Mouse (Mus musculus) lung, embryonic 14.5 days (tissue): ENCODE measurements at regions not wholly inside any gene's neighbourhood (a gene's known extent, or its start where the extent isn't known, plus 50 kb on each side); places are given as distances from the start of the nearest gene placed in this dataset.

ENCODE experiments used
- ATAC-seq: fragments of 200-750 bp; cut with Nextera tagmentation; 2 replicates; pipeline ENCODE4 v1.8.0; 2017; ENCODE audit warnings: mild to moderate bottlenecking, moderate TSS enrichment, moderate library complexity; ENCODE audit not compliant: insufficient read depth
- DNase-seq: peaks from one replicate; pipeline ENCODE4 v3.0.0-alpha.2; 2015
- H3K27ac ChIP-seq: fragments of 300-500 bp; sonication (generic); 2 replicates; pipeline ENCODE4 v1.5.1; 2014; ENCODE audit warnings: low read depth, mild to moderate bottlenecking, moderate library complexity
- H3K27me3 ChIP-seq: fragments of 300-500 bp; sonication (generic); 2 replicates; pipeline ENCODE4 v1.6.1; 2014; ENCODE audit warnings: low read length, control low read depth; ENCODE audit not compliant: insufficient read depth
- H3K36me3 ChIP-seq: fragments of 300-500 bp; sonication (generic); 2 replicates; pipeline ENCODE4 v1.6.1; 2014; ENCODE audit warnings: control low read depth; ENCODE audit not compliant: insufficient read depth
- H3K4me1 ChIP-seq: fragments of 300-500 bp; sonication (generic); 2 replicates; pipeline ENCODE4 v1.6.1; 2014; ENCODE audit warnings: antibody characterized with exemption, control low read depth; ENCODE audit not compliant: insufficient read depth
- H3K4me2 ChIP-seq: fragments of 300-500 bp; sonication (generic); 2 replicates; pipeline ENCODE4 v1.6.1; 2014; ENCODE audit warnings: mild to moderate bottlenecking
- H3K4me3 ChIP-seq: fragments of 300-500 bp; sonication (generic); 2 replicates; pipeline ENCODE4 v1.5.1; 2014; ENCODE audit warnings: low read depth, low read length
- H3K9ac ChIP-seq: fragments of 300-500 bp; sonication (generic); 2 replicates; pipeline ENCODE4 v1.6.1; 2014
- H3K9me3 ChIP-seq: fragments of 300-500 bp; sonication (generic); 2 replicates; pipeline ENCODE4 v1.6.1; 2016; ENCODE audit warnings: low read depth, low read length, control low read depth
- CTCF ChIP-seq: IDR thresholded peaks from 2 replicates; pipeline ENCODE4 v1.5.1; 2016; ENCODE audit warnings: antibody characterized with exemption, low read depth
- WGBS: fragments of 180-500 bp; shearing (Covaris S2); extraction: QIAGEN DNeasy Blood & Tissue Kit; methylation state at CpG from one replicate; pipeline ENCODE4 v1.1.7; 2014; 5-methylcytosine and 5-hydroxymethylcytosine counted together

DNA sequence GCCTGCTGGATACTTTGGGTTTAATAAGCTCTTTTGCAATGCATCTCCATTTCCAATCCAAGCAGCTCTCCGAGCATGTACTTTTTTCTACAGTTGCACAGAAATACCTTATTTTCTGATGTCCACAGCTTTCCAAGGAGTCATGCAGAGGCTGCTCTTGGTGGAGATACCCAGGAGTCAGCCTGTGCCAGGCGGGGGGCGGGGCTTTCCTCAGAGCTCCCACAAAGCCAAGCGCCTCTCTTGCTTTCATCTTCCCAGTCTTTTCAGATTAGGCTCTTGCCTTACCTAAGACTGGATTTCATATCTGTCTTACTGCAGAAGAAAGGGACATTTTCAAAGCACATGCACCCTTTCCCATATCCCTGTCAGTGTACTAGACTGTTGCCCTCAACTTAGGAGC, 73.9 kb upstream of the Satb1 start:
- no peak for TF ChIP-seq CTCF
- no peak for DNase-seq

DNA sequence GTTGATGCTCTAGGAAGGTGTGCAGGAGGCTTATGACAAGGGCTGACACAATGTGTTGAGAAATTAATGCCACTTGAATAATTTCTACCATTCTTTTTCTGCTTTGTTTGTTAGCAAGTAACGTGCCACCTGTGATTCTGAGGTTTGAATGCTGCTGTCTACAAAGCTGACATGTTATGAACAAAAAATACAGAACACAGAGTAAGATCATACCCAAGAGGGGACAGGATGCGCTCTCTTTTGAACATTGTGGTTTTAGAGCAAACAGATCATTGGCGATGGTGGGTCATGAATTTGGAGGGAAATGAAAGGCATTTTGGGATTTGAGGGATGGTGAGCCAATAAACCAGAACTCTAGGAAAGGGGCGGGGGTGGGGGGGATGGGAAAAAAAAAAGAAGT, 73.3 kb upstream of the Satb1 start:
- DNase-seq (no peak), ATAC-seq (no peak)
- no peak for TF ChIP-seq CTCF
- Histone ChIP-seq H3K36me3 (no peaks in the 10 kb centered on the region), H3K9me3 (no peaks in the 10 kb centered on the region), H3K4me1 (no peaks in the 10 kb centered on the region), H3K9ac (no peak overlapping the region), H3K27ac (no peak overlapping the region), H3K4me2 (no peak overlapping the region), H3K4me3 (no peak overlapping the region), H3K27me3 (no peaks in the 10 kb centered on the region)
- WGBS = 77% methylated on average over 4 of the region's 4 CpGs

More for the DNA sequence above, 73.9 kb upstream of the Satb1 start:
- Histone ChIP-seq H3K4me2 (no peak overlapping the region), H3K4me1 (no peaks in the 10 kb centered on the region), H3K27me3 (no peaks in the 10 kb centered on the region), H3K36me3 (no peaks in the 10 kb centered on the region), H3K4me3 (no peak overlapping the region), H3K9me3 (no peaks in the 10 kb centered on the region), H3K27ac (no peak overlapping the region), H3K9ac (no peak overlapping the region)
- no peak for ATAC-seq
- 59% methylated on average over 4 of the region's 4 CpGs for WGBS

DNA sequence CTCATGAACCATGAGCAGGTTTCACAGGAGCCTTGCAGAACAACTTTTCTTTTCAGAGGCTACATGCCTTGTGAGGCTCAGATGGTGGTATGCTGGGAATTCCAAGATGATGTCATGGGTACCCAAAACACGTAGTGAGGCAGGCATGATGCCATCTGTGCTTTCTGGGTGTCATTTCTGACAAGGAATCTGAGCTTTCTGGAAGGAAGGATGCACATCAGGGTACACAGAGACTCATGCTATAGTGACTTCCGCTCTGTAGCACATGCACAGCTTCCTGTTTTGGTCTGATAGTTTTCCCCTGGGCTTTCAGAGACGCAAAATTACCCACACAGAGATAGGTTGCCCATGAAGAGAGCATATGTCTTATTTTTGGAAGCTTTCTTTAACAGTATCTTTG, 70.8 kb upstream of the Satb1 start:
- ATAC-seq (no peak), DNase-seq (no peak)
- WGBS = 50% methylated on average over 3 of the region's 3 CpGs
- Histone ChIP-seq H3K9me3 (no peaks in the 10 kb centered on the region), H3K36me3 (no peaks in the 10 kb centered on the region), H3K27me3 (no peaks in the 10 kb centered on the region), H3K4me1 (0 out of 2 replicates have a peak, but pooled peaks cover 4% of the 10 kb centered on the region), H3K27ac (no peak overlapping the region), H3K4me3 (no peak overlapping the region), H3K4me2 (no peak overlapping the region), H3K9ac (no peak overlapping the region)
- no peak for TF ChIP-seq CTCF

DNA sequence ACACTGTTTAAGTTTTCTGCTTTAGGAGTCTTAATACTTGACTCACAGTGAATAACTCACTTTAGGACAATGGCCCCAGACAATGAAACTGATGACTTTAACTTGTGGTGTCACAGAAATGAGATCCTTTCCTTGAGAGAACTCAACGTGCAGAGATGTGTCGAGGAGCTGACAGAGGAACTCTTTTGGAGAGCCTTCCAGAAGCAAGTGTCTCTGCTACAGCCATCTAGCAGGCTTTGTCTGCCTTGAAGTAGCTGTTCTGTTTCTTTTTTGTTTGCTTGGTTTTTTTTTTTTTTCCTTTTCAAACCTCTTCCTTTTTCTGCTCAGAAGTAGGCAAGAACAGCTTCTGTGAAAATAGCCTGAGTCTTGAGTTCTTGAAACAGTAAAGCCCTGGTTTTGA, 66.3 kb upstream of the Satb1 start:
- Histone ChIP-seq H3K36me3 (no peaks in the 10 kb centered on the region), H3K9ac (no peak overlapping the region), H3K9me3 (no peaks in the 10 kb centered on the region), H3K27me3 (no peaks in the 10 kb centered on the region), H3K4me3 (no peak overlapping the region), H3K4me2 (no peak overlapping the region), H3K4me1 (0 out of 2 replicates have a peak, but pooled peaks cover 4% of the 10 kb centered on the region), H3K27ac (no peak overlapping the region)
- no peak for ATAC-seq
- TF ChIP-seq CTCF = no peak
- 60% methylated on average over 2 of the region's 2 CpGs for WGBS
- no peak for DNase-seq

DNA sequence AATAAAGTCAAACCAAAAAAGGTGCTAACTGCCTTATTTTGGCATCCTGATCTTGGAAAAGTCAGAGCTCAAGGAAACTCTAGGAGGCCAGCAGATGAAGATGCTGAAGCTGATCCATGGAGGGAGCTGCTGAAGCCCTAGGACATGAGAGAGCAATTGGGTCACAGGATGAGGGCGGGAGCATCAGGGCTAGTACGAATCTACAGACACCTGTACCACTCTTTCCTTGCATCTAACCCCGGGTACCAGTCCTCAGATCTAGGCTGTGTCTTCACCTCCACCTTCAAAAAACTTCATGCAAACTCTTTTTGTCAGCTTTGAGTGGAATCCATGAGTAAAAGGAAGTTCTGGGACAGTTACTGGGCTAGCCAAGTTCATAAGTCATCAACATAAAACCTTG, 63.1 kb upstream of the Satb1 start:
- Histone ChIP-seq H3K4me2 (no peak overlapping the region), H3K4me1 (0 out of 2 replicates have a peak, but pooled peaks cover 4% of the 10 kb centered on the region), H3K36me3 (no peaks in the 10 kb centered on the region), H3K27me3 (no peaks in the 10 kb centered on the region), H3K9ac (no peak overlapping the region), H3K9me3 (no peaks in the 10 kb centered on the region), H3K4me3 (no peak overlapping the region), H3K27ac (no peak overlapping the region)
- WGBS = 80% methylated on average over 3 of the region's 3 CpGs
- no peak for DNase-seq
- no peak for ATAC-seq
- no peak for TF ChIP-seq CTCF

DNA sequence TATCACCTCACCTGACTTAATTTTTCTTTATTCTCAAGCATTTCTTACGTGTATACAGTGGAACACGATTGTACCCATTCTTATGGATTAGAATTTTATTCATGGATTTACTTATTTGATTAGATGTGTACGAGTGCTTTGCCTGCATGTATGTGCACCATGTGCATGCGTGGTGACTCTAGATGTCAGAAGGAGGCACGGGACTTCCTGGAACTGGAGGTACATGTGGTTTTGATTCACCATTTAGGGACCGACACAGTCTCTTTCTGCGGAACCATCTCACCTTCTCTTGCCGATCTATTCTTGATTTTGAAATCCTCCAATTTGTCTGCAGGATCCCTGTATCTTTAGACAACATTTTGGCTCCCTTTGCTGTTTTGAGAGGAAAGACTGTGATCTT, 61.2 kb upstream of the Satb1 start:
- Histone ChIP-seq H3K36me3 (no peaks in the 10 kb centered on the region), H3K27ac (no peak overlapping the region), H3K4me3 (no peak overlapping the region), H3K4me2 (no peak overlapping the region), H3K27me3 (no peaks in the 10 kb centered on the region), H3K9me3 (no peaks in the 10 kb centered on the region), H3K9ac (no peak overlapping the region), H3K4me1 (no peaks in the 10 kb centered on the region)
- TF ChIP-seq CTCF = no peak
- DNase-seq (no peak), ATAC-seq (no peak)
- WGBS = 89% methylated on average over 8 of the region's 8 CpGs

DNA sequence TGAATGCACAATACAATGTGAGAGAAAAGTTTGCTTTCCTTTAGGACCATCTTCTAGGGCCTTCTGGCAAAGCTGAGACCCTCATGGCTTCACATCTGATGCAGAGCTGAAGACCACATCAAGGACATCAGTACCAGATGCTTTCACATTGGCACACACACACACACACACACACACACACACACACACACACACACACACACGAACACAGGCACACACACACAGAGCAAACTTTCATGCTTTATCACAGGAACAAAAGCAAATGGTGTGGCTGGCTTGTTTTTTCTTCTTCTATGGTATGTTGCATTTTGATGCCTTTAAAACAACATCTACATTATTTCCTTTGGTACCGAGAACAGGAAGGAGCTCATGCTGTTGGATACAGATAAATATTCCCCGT, 59.8 kb upstream of the Satb1 start:
- no peak overlapping the region for H3K9ac ChIP-seq
- ATAC-seq (no peak), DNase-seq (no peak)
- TF ChIP-seq CTCF = no peak
- WGBS = 71% methylated on average over 3 of the region's 3 CpGs
- H3K4me2 ChIP-seq = no peak overlapping the region
- no peaks in the 10 kb centered on the region for H3K27me3 ChIP-seq
- no peaks in the 10 kb centered on the region for H3K9me3 ChIP-seq
- no peaks in the 10 kb centered on the region for H3K4me1 ChIP-seq
- H3K27ac ChIP-seq = no peak overlapping the region
- H3K36me3 ChIP-seq = no peaks in the 10 kb centered on the region
- H3K4me3 ChIP-seq = no peak overlapping the region

DNA sequence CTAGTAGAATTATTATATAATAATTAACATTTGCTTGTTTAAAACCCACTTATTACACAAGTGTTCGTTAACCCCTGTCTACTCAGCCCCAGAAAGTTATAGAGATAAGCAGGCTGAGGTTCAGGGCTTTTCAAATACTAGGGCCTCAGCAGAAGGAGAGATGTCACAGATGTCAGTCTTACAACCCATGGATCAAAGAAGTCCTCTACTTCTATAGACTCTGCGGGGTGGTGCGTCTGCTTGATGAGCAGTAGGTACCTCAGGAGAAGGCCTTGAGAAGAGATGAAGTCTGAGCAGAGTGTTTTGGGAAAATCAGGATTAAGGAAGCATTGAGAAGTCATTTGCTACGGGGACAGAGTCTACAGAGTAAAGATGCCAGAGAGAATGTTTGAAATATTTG, 59.1 kb upstream of the Satb1 start:
- ATAC-seq (no peak), DNase-seq (no peak)
- Histone ChIP-seq H3K4me2 (no peak overlapping the region), H3K4me3 (no peak overlapping the region), H3K27me3 (no peaks in the 10 kb centered on the region), H3K27ac (no peak overlapping the region), H3K9ac (no peak overlapping the region), H3K36me3 (no peaks in the 10 kb centered on the region), H3K4me1 (no peaks in the 10 kb centered on the region), H3K9me3 (no peaks in the 10 kb centered on the region)
- no peak for TF ChIP-seq CTCF
- WGBS = 68% methylated on average over 4 of the region's 4 CpGs
